Mouse (Mus musculus) bone marrow macrophage, adult 2 months (primary cell): ENCODE measurements around the gene Samsn1.

Source experiments
- CTCF ChIP-seq: IDR thresholded peaks from 2 replicates; pipeline ENCODE4 v1.5.1; 2012; ENCODE audit warnings: low read depth, mild to moderate bottlenecking, low read length, moderate library complexity
- POLR2A ChIP-seq: IDR thresholded peaks from 2 replicates; pipeline ENCODE4 v1.6.1; 2012; ENCODE audit warnings: mild to moderate bottlenecking, low read depth, low read length, borderline replicate concordance

- TF ChIP-seq POLR2A (no peak), CTCF (no peak)
Observed at GRCm38 (mm10) chr16:75929536-75930221, 92.4 kb downstream of the Samsn1 start.
